Mouse (Mus musculus): ENCODE measurements around the gene Rpl12.

DNA sequence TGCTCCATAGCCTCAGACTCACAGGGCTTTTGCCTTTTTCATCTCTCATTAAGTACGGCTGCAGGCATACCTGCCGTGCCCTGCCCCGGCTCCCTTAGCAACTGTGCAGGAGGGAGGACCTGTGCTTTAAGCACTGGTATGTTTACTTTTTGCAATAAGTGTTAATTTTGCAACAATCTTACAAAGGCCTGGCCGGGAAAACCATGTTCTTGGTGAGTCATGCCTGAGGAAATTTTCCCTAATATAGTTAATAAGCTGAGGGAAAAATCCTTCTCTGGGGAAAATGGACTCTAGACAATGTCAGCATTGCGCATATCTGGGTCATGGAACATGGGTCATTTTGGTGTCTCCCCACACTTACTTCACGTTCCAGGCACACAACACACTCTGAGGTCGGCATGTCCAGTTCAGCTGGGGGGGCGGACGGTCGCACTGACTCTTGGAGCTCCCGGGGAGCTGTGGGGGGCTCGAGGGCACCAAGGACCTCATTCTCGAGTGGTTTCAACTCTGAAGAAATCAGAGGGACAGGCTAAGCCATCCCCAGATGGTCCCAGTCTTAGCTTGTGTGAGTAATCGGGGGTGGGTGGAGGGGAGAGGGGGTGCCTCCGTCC is 33.6 kb upstream of the Rpl12 start:
- no peak for TF ChIP-seq CTCF (IDR thresholded peaks at IDR 0.05; ENCODE audit: extremely low read depth, insufficient read depth, low read length)
- TF ChIP-seq POLR2A (IDR thresholded peaks at IDR 0.05; ENCODE audit: extremely low read depth, insufficient read depth, low read length): no peak
